Comparison of ENCODE assay signal across 26 mouse cellular contexts in the genomic region with DNA sequence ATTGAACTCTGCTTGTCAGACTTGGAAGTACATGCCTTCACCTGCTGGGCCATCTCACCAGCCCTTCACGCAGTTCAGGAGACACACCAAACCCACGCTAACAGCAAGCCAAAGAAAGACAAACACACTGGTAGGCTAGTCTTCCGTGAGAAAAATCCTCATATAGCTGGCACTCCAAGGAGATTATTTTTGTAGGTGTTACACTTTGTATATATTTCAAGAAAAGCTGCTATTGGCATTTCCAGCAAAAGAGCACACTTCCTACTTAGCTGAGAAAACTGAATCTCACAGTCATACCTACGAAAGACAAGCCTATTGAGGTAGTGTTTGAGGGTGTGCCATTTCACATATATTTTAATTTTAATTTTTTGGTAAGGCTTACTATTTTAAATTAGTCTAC.
"Had no signal": no experiment of that assay in that cellular context is flagged by ENCODE, and none has a peak within 500 bp of the region (broad histone marks: within the 10 kb centered on the region; RNA-seq: fewer than 3 reads in every experiment).

No protein-coding gene starts in this region.

- H3K27me3 ChIP-seq: heart, embryonic 12.5 days; hindbrain, embryonic 12.5 days; intestine, embryonic 15.5 days; limb, embryonic 12.5 days; liver, embryonic 13.5 days; liver, embryonic 15.5 days had no signal

- H3K36me3 ChIP-seq: heart, embryonic 12.5 days; hindbrain, embryonic 10.5 days; hindbrain, embryonic 12.5 days; intestine, embryonic 15.5 days; limb, embryonic 10.5 days; limb, embryonic 12.5 days; liver, embryonic 13.5 days; liver, embryonic 15.5 days had no signal

- ATAC-seq: hindbrain, embryonic 16.5 days; inflammation-experienced regulatory T-cells, adult 6 months; intestine, embryonic 15.5 days; intestine, postnatal 0 days had no signal

- H3K4me1 ChIP-seq: heart, embryonic 12.5 days; hindbrain, embryonic 10.5 days; hindbrain, embryonic 12.5 days; intestine, embryonic 15.5 days; limb, embryonic 10.5 days; limb, embryonic 12.5 days; liver, embryonic 13.5 days; liver, embryonic 15.5 days had no signal

- DNase-seq: gastrocnemius, adult 2 months; gastrocnemius, postnatal 10 days; gastrocnemius, postnatal 25 days; heart, adult 2 months; heart, postnatal 10 days; heart, postnatal 4 days; kidney, adult 18-20 months; kidney, adult 8-10 months; kidney, postnatal 10 days; kidney, postnatal 25 days; kidney, postnatal 4 days; liver; liver, embryonic 13.5 days had no signal

- H3K9me3 ChIP-seq: heart, embryonic 12.5 days; hindbrain, embryonic 10.5 days; hindbrain, embryonic 12.5 days; intestine, embryonic 15.5 days; limb, embryonic 10.5 days; limb, embryonic 12.5 days; liver, embryonic 13.5 days; liver, embryonic 15.5 days had no signal

- H3K4me3 ChIP-seq: gastrocnemius, adult 2 months; heart, adult 2 months; heart, embryonic 12.5 days; hindbrain, embryonic 10.5 days; hindbrain, embryonic 12.5 days; intestine, embryonic 15.5 days; layer of hippocampus, adult 2 months; left cerebral cortex, adult 2 months; limb, embryonic 10.5 days; limb, embryonic 12.5 days; liver, embryonic 13.5 days; liver, embryonic 15.5 days had no signal

- H3K27ac ChIP-seq: gastrocnemius, adult 2 months; heart, adult 2 months; hindbrain, embryonic 10.5 days; hindbrain, embryonic 12.5 days; hindbrain, embryonic 14.5 days; intestine, embryonic 15.5 days; layer of hippocampus, adult 2 months; left cerebral cortex, adult 2 months; limb, embryonic 10.5 days; limb, embryonic 12.5 days; liver, embryonic 13.5 days; liver, embryonic 15.5 days had no signal
